27 mouse cellular contexts compared by ENCODE assay signal in the genomic region with DNA sequence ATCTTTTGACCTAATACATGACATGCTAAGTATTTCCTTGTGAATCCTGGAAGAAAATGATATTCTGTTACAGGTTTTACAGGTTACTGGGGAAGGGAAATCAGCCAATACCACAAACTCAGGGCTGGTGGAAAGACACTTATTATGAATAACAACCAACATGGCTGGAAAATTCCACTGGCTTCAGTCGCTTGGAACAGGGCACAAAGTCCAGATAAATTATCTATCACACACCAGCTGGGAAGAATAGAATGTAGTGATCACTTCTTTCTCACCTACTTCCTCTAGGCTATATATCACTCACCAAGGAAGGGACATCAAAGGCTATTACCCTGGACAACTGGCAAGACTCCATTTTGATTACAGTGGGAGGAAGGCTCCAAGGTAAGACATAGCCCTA. TPM values are rescaled to one million over a fixed set of nuclear protein-coding genes. Genes with fewer than 3 reads are reported as not detected.
DNase-seq lines count a peak whose midpoint lies in the region; ATAC-seq lines count a peak whose summit lies in the region.
"Had no signal": no experiment of that assay in that cellular context is flagged by ENCODE, and none has a peak within 500 bp of the region (broad histone marks: within the 10 kb centered on the region; RNA-seq: fewer than 3 reads in every experiment).

No protein-coding gene starts in this region.

- H3K4me1 ChIP-seq in heart, embryonic 12.5 days (replicated peaks) = no peaks in the 10 kb centered on the region
- no peaks in the 10 kb centered on the region for H3K4me1 ChIP-seq in kidney, embryonic 15.5 days
- no peaks in the 10 kb centered on the region for H3K4me1 ChIP-seq in midbrain, embryonic 11.5 days (ENCODE audit: control insufficient read depth, insufficient read depth, low read length)
- H3K4me1 ChIP-seq in midbrain, embryonic 14.5 days (ENCODE audit: control insufficient read depth, insufficient read depth, low read length) = no peaks in the 10 kb centered on the region
- H3K4me1 ChIP-seq: embryonic facial prominence, embryonic 12.5 days; forebrain, embryonic 15.5 days; hindbrain, embryonic 10.5 days had no signal

- H3K9ac ChIP-seq in heart, embryonic 12.5 days = no peak overlapping the region
- H3K9ac ChIP-seq in kidney, embryonic 15.5 days = no peak overlapping the region
- no peak overlapping the region for H3K9ac ChIP-seq in midbrain, embryonic 11.5 days (ENCODE audit: low read length)
- H3K9ac ChIP-seq in midbrain, embryonic 14.5 days (replicated peaks; ENCODE audit: low read length) = no peak overlapping the region
- H3K9ac ChIP-seq: embryonic facial prominence, embryonic 12.5 days; forebrain, embryonic 15.5 days had no signal

- H3K9me3 ChIP-seq in heart, embryonic 12.5 days (replicated peaks) = no peaks in the 10 kb centered on the region
- H3K9me3 ChIP-seq in kidney, embryonic 15.5 days (replicated peaks) = no peaks in the 10 kb centered on the region
- H3K9me3 ChIP-seq in midbrain, embryonic 11.5 days (ENCODE audit: control insufficient read depth, low read length) = no peaks in the 10 kb centered on the region
- no peaks in the 10 kb centered on the region for H3K9me3 ChIP-seq in midbrain, embryonic 14.5 days (ENCODE audit: control insufficient read depth, low read length)
- H3K9me3 ChIP-seq: embryonic facial prominence, embryonic 12.5 days; forebrain, embryonic 15.5 days; hindbrain, embryonic 10.5 days had no signal

- no peak overlapping the region for H3K27ac ChIP-seq in heart, embryonic 12.5 days (ENCODE audit: poor library complexity, severe bottlenecking)
- H3K27ac ChIP-seq in kidney, embryonic 15.5 days = no peak overlapping the region
- H3K27ac ChIP-seq in midbrain, embryonic 11.5 days (ENCODE audit: low read depth, low read length) = no peak overlapping the region
- no peak overlapping the region for H3K27ac ChIP-seq in midbrain, embryonic 14.5 days (replicated peaks; ENCODE audit: low read depth, low read length)
- H3K27ac ChIP-seq: embryonic facial prominence, embryonic 12.5 days; forebrain, embryonic 15.5 days; heart, adult 2 months; hindbrain, embryonic 10.5 days had no signal

- no peak for ATAC-seq in heart, embryonic 12.5 days (ENCODE audit: insufficient number of reproducible peaks, low FRiP score)
- no peak for ATAC-seq in kidney, embryonic 15.5 days (replicated peaks; ENCODE audit: low FRiP score)
- no peak for ATAC-seq in midbrain, embryonic 11.5 days (ENCODE audit: low FRiP score)
- ATAC-seq in midbrain, embryonic 14.5 days (ENCODE audit: low FRiP score, low TSS enrichment) = no peak
- ATAC-seq: forebrain, embryonic 15.5 days had no signal

- no peaks in the 10 kb centered on the region for H3K27me3 ChIP-seq in heart, embryonic 12.5 days (replicated peaks)
- no peaks in the 10 kb centered on the region for H3K27me3 ChIP-seq in kidney, embryonic 15.5 days
- no peaks in the 10 kb centered on the region for H3K27me3 ChIP-seq in midbrain, embryonic 11.5 days (ENCODE audit: control insufficient read depth, insufficient read depth, low read length)
- no peaks in the 10 kb centered on the region for H3K27me3 ChIP-seq in midbrain, embryonic 14.5 days (ENCODE audit: control insufficient read depth, insufficient read depth, low read length)
- H3K27me3 ChIP-seq: embryonic facial prominence, embryonic 12.5 days; forebrain, embryonic 15.5 days had no signal

- H3K36me3 ChIP-seq in heart, embryonic 12.5 days = no peaks in the 10 kb centered on the region
- no peaks in the 10 kb centered on the region for H3K36me3 ChIP-seq in kidney, embryonic 15.5 days
- no peaks in the 10 kb centered on the region for H3K36me3 ChIP-seq in midbrain, embryonic 11.5 days (ENCODE audit: control insufficient read depth, insufficient read depth, low read length)
- H3K36me3 ChIP-seq in midbrain, embryonic 14.5 days (ENCODE audit: control insufficient read depth, insufficient read depth, low read length) = no peaks in the 10 kb centered on the region
- H3K36me3 ChIP-seq: embryonic facial prominence, embryonic 12.5 days; forebrain, embryonic 15.5 days; hindbrain, embryonic 10.5 days had no signal

- no peak overlapping the region for H3K4me2 ChIP-seq in heart, embryonic 12.5 days
- no peak overlapping the region for H3K4me2 ChIP-seq in kidney, embryonic 15.5 days
- no peak overlapping the region for H3K4me2 ChIP-seq in midbrain, embryonic 11.5 days
- no peak overlapping the region for H3K4me2 ChIP-seq in midbrain, embryonic 14.5 days (ENCODE audit: low read length)
- H3K4me2 ChIP-seq: embryonic facial prominence, embryonic 12.5 days; forebrain, embryonic 15.5 days; heart, embryonic 11.5 days had no signal

- WGBS in heart, embryonic 12.5 days = 60% methylated on average over 1 of the region's 1 CpGs
- WGBS in kidney, embryonic 15.5 days = 50% methylated on average over 1 of the region's 1 CpGs
- 84% methylated on average over 1 of the region's 1 CpGs for WGBS in midbrain, embryonic 11.5 days
- WGBS in midbrain, embryonic 14.5 days = 64% methylated on average over 1 of the region's 1 CpGs

- H3K4me3 ChIP-seq in heart, embryonic 12.5 days = no peak overlapping the region
- no peak overlapping the region for H3K4me3 ChIP-seq in kidney, embryonic 15.5 days (replicated peaks)
- no peak overlapping the region for H3K4me3 ChIP-seq in midbrain, embryonic 11.5 days (ENCODE audit: low read depth, low read length)
- H3K4me3 ChIP-seq in midbrain, embryonic 14.5 days (replicated peaks; ENCODE audit: low read depth, low read length) = no peak overlapping the region
- H3K4me3 ChIP-seq: embryonic facial prominence, embryonic 12.5 days; forebrain, embryonic 15.5 days; heart, adult 2 months; hindbrain, embryonic 10.5 days had no signal

- peak; percentile 19 for DNase-seq in heart, adult 11 months
- DNase-seq in kidney, adult 8-10 months = peak; percentile 59 to 67
- peak; percentile 67 for DNase-seq in midbrain, embryonic 11.5 days (ENCODE audit: low spot score, missing footprints)
- no peak for DNase-seq in midbrain, embryonic 14.5 days
- no peak for DNase-seq in cerebellum, adult 8-10 months
- no peak for DNase-seq in layer of hippocampus, adult 8-10 months (ENCODE audit: low spot score in 2 of 2)
- DNase-seq: adrenal gland, postnatal 10 days; cerebellum, adult 11 months; cerebellum, adult 9-10 months; cerebellum, postnatal 25 days; heart, adult 2 months had no signal

RNA-seq across cellular contexts. Expression of a gene that starts 11.1 kb away (rescaled TPM):
- not detected in 2 replicates for polyA plus RNA-seq in heart, embryonic 12.5 days (2016; fragmentation: Nextera tagmentation; extraction: Ambion mirVana)
- 0.21 TPM in 1 of 2 replicates, not detected in the other for polyA plus RNA-seq in kidney, embryonic 15.5 days (2015; fragmentation: Nextera tagmentation; extraction: Ambion mirVana)
- polyA plus RNA-seq in midbrain, embryonic 11.5 days (2014; fragmentation: Nextera tagmentation; extraction: Ambion mirVana) = not detected in 2 replicates
- 0.38 TPM in 1 of 2 replicates, not detected in the other for polyA plus RNA-seq in midbrain, embryonic 14.5 days (2014; fragmentation: Nextera tagmentation; extraction: Ambion mirVana)
- total RNA-seq in layer of hippocampus, adult 8-10 months (2022) = not detected
- total RNA-seq: adrenal gland, postnatal 10 days; adrenal gland, postnatal 4 days; gastrocnemius, adult 8-10 months; gastrocnemius, postnatal 4 days; heart, adult 2 months; heart, postnatal 25 days; MEL had no signal
- polyA plus RNA-seq: brain, embryonic 14.5 days; C2C12; cortical plate, adult 2 months; embryonic facial prominence, embryonic 12.5 days; forebrain, embryonic 11.5 days; forebrain, embryonic 15.5 days; heart, adult 2 months; heart, embryonic 11.5 days; heart, embryonic 16.5 days; hindbrain, embryonic 10.5 days had no signal

RNA-seq across cellular contexts. Expression of a gene that starts 55.6 kb away (rescaled TPM):
- polyA plus RNA-seq in heart, embryonic 12.5 days (2016; fragmentation: Nextera tagmentation; extraction: Ambion mirVana) = 30.6 and 30.8 TPM in 2 replicates
- 54.0 and 57.1 TPM in 2 replicates for polyA plus RNA-seq in kidney, embryonic 15.5 days (2015; fragmentation: Nextera tagmentation; extraction: Ambion mirVana)
- 62.4 and 71.5 TPM in 2 replicates for polyA plus RNA-seq in midbrain, embryonic 11.5 days (2014; fragmentation: Nextera tagmentation; extraction: Ambion mirVana)
- 47.0 and 54.3 TPM in 2 replicates for polyA plus RNA-seq in midbrain, embryonic 14.5 days (2014; fragmentation: Nextera tagmentation; extraction: Ambion mirVana)
- 10 to 100 TPM; 70.5 to 76.4 (median 73.2) TPM for total RNA-seq in layer of hippocampus, adult 8-10 months (2022)

Comparison
In these comparisons a context has a peak if more than half of its experiments do, and no peak if none do; other contexts are left out.
1. DNase-seq: peak in heart, adult 11 months (single experiment), kidney, adult 8-10 months (2 of 2) and midbrain, embryonic 11.5 days (single experiment); none in midbrain, embryonic 14.5 days (single experiment), cerebellum, adult 8-10 months (single experiment) and layer of hippocampus, adult 8-10 months (0 of 2).